Mouse (Mus musculus) kidney, adult 9 months (tissue): ENCODE data around the gene Zim1.

Experiments
- DNase-seq: peaks from one replicate; pipeline ENCODE4 v3.0.0; 2022

Zim1 gene

GRCm38 (mm10) chr7:6696241-6697045 is at the start of gene Zim1:
TSS of gene Zim1 (minus strand) at chr7:6696450.
- DNase-seq, result peak; percentile 73

DNA sequence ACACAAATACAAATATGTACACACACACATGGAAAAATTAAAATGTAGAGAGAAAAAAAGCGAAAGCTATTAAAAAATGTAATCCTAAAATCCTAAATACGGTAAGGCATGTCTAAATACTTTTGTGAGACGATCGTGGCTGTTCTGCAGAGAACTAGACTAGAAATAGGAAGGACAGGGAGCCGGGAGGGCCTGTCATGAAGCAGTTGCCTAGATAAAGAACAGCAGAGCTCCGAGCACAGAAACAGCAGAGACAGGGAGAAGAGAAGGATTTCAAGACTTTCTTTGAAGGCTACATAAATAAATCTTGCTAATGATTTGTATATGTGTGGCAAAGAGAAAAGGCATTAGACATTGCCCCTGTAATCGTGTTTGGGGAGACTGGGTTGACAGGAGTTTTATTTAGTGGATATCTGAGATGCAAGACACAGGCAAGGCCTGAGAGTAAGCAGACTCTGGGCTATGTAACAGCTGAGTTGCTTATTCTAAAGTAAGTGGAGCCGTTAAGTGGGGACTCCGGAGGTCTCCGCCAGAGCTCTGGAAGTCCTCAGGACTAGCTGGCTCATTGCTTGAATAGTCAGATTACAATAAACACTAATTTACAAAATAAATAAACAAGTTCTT is 48.1 kb upstream of the Zim1 start:
- no peak for DNase-seq

GRCm38 (mm10) chr7:6736060-6736459 is 39.8 kb upstream of the Zim1 start:
- no peak for DNase-seq

DNA sequence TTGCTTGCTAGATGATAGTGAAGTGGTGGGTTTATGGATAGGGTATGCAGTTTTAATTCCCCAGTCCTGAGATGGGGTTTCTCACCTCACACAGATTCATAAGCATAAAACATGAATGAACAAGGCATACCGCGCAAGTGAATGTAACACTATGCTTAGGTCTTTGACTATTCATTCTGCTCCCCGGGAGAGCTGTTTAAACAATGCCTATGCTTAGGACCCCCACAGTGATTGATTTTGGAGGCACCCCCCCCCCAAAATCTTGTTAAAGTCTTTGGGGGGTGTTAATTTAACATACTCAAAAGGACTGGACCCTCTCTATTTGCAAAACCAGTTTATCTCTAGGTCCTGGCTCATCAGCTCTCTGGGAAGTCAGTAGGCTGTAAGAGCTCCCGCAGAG is 35.7 kb upstream of the Zim1 start:
- no peak for DNase-seq

DNA sequence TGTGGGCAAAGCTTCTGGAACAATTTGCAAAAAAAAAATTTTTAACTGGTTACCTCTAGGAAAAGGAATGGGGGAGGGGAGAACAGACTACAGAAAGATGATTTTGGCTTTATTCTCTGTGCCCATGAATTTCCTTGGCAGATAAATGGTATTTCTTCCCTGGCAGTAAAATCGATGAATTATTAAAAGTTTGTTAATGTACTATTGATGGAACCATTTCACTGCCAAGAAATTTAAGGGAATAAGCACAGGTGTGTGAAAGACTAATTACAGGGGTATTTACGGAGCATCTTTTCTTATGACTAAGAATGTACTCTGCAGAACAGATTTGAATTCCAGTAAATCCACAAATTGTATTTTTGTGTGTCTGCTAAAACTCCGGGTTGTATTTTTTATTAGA is 35.1 kb upstream of the Zim1 start:
- no peak for DNase-seq

GRCm38 (mm10) chr7:6730801-6731200 is 34.6 kb upstream of the Zim1 start:
- DNase-seq, result no peak

DNA sequence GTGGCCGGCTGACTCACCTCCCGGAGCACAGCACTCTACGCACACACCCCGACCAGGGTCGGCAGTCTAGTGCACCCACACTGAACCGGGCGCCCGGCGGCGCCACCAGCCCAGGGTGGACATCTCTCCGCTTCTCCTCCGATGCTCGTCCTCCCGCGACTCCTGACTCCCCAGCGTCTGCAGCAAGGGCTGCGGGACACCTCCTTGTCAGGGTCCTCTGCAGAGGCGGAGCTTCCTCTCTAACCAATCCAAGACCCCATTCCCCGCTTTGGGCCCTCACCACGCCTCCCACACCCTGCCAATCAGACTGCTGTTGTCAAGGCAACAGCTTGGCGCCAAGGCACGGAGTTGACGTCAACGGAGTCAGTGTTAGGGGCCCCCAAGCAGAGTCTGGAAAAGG is 34.0 kb upstream of the Zim1 start, which contains the start of the genes Peg3 and Usp29:
Gene Peg3, minus strand, starts transcription at position 191 of the 400 bp plus-strand sequence.
Gene Usp29, plus strand, starts transcription at position 338 of the 400 bp plus-strand sequence.
- peak; percentile 59 for DNase-seq

- DNase-seq, result peak; percentile 96
Observed at GRCm38 (mm10) chr7:6729061-6729817, 33.0 kb upstream of the Zim1 start.

DNA sequence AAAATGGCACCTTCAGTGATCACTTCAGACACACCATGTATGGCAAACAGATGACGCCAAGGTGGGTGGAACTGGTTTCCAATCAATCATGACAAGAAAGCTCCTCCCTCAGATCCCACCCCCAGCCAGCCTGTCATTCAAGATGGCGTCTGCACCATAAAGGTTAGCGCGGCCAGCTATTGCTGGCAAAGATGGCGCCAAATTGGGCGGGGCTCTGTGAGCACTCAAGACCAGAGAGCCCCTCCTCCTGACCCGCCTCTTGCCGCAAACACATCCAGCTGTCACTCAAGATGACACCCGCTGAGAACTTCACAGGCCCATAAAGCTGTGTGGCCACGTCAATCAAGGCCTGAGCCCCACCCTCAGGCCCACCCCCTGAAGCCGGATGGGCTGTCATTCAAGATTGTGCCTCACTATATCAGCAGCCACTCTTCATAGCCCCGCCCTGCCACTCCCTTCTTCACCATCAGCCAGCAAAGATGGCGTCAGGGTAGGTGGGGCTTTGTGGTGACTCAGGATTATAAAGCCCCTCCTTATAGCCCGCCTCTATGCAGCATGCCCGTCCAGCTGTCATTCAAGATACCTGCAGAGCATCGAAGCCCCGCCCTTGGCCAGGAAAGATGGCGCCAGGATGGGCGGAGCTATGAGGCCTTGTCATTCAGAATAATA is 32.1 kb upstream of the Zim1 start:
- DNase-seq, result peak; percentile 92

DNA sequence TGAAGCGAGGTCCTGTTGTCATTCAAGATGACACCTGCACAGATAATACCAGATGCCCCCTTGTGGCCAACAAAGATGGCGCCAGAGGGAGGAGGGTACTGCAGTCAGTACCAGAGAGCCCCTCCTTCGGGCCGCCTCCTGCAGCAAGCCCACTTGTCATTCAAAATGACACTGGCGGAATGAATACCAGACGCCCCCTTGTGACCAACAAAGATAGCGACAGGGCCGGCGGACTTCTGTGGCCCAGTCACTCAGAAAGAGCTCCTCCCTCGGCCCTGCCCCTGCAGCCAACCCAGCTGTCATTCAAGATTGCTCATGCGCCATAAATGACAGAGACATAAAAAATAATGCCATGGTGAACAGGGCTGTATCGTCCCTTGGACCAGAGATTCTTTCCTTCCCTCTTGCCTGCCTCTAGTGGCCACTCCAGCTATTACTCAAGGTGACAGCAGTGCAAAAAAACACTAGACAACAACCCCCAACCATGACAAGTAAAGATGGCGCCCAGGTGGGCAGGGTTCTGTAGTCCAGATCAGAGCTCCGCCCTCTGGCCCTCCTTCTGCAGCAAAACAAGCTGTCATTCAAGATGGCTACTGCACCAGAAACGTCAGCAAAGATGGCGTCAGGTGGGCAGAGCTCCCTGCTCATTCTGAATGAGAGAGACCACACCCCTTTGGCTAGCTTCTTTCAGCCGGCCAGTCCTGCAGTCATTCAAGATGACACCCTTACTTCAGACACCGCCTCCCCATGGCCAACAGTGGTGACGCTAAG is 31.3 kb upstream of the Zim1 start:
- peak; percentile 83 for DNase-seq

DNA sequence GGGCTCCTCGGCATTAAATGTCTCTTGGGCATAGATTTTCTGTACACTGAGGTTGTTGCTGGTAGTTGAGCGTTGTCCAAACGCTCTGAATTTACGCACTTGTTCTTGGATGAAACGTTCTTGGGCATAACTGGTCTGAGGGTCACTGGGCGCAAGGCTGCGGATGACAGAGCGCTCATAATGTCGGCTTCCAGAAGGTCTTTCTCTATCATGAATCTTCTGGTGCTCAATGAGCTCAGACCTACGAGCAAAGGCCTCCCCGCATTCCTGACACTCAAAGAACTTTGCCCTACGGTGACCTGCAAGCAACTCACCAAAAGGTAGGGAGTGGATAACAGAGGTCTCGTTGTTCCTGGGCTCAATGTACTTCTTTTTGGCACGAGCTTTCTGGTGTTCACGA is 13.1 kb upstream of the Zim1 start:
- no peak for DNase-seq

GRCm38 (mm10) chr7:6708451-6709180 is 12.4 kb upstream of the Zim1 start:
- DNase-seq, result no peak

- DNase-seq, result no peak
Observed at GRCm38 (mm10) chr7:6707416-6708015, 11.3 kb upstream of the Zim1 start.

DNA sequence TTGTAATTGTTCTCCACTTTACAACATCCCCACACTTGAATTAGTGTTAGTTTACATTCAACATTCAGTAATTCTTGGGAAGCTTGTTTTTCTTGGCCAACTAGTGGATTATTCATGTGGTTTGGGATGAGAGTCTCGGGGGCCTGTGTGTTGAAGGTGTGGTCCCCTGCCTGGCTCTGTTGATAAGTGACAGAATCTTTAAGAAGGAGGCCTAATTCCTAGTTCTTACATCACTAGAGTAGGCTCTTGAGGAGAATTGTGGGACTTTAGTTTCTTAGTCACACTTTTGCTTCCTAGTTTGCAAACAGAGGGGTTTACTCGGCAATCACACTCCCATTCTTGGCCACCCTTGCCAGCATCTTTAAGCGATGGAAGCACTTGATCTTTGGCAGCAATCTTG is 3.0 kb upstream of the Zim1 start:
- DNase-seq, result no peak

GRCm38 (mm10) chr7:6685511-6685910 is 10.7 kb downstream of the Zim1 start:
- no peak for DNase-seq

DNA sequence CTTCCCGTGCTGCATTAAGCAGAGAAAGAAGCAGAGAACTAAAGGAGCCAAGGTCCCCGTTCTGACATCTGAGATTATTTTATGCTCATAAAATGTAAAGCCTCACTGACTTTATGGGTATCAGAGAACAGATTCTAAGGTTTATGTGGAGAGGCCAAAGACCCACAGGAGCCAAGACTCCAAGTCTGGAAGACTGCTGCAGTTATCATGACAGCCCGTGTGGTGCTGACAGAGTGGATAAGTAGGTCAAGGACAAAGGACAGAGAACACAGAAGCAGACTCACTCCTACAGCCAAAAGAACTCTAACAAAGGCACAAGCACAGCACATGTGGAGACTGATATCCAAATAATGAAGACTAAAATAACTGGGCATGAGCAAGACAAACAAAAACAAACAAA is 29.5 kb downstream of the Zim1 start:
- no peak for DNase-seq

DNA sequence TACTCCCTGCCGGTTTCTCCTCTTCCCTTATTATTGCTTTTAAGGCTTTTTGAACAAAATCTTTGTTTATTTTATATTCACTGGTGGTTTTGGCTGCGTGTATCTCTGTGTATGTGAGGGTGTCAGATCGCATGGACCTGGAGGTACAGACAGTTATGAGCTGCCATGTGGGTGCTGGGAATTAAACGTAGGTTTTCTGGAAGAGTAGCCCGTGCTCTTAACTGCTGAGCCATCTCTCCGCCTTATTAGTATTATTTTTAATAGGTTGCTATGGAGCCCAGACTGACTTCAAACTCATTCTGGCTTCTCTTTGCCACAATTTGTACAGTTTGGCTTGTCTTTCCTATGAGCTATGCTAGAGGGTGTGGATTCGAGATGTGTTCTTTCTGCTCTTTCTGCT is 32.8 kb downstream of the Zim1 start:
- no peak for DNase-seq

DNA sequence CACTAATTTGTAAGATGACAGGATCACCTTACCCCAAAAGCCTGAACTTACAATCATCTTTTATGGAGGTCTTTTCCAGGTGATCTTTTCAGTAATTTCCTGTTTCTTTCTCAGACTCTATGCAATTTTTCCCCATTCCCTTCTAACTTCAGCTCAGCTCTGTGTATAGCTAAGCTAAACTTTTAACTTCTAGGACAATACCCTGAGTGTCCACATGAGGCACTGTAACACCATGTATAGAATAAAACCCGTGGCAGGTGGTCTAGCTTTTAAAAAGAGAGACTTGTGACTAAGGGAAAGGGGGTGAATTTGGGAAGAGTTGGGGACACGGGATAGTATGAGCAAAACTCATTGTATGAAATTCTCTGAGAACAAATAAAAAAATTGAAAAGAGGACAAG is 36.6 kb downstream of the Zim1 start:
- DNase-seq, result peak; percentile 44

- no peak for DNase-seq
Observed at GRCm38 (mm10) chr7:6658606-6659005, 37.6 kb downstream of the Zim1 start.

DNA sequence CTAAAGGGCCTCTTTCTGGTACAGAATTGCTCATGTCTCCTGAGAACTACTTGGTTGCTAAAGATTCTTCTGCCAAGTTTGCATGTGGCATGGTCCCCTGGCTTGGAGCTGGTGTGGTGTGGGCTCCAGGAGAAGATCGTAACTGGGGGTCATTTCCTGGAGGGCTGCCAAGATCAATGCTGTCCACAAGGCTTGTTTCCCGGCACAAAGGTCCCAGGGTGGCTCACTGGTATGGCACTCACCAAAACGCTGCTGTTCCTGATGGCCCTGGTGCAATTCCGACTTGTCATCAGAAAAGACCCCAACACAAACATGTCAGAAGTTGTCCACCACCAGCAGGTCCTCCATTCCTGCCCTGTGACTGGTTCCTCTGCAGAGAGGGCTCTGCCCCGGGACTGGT is 44.1 kb downstream of the Zim1 start:
- DNase-seq, result no peak

GRCm38 (mm10) chr7:6651221-6651620 is 45.0 kb downstream of the Zim1 start:
- no peak for DNase-seq
